Mouse (Mus musculus) MEL (cell line): ENCODE measurements at regions not wholly inside any gene's neighbourhood (a gene's known extent, or its start where the extent isn't known, plus 50 kb on each side); places are given as distances from the start of the nearest gene placed in this dataset.

Experiments used
- DNase-seq: peaks from one replicate; pipeline ENCODE4 v3.0.0; 2011; ENCODE audit warnings: low read depth, low spot score
- H3K27ac ChIP-seq: 2 replicates; pipeline ENCODE4 v1.5.1; 2012; ENCODE audit warnings: low read depth, mild to moderate bottlenecking, control low read depth, low read length, moderate library complexity; ENCODE audit not compliant: control insufficient read depth
- H3K27me3 ChIP-seq, 2 experiments: fragments of 150-350 bp in 1 of 2; sonication (generic) in 1 of 2; 2 replicates each; pipeline ENCODE4 v1.6.1; 2012; ENCODE audit warnings: low read length in 2 of 2, mild to moderate bottlenecking in 2 of 2, improper control_type of control experiment in 1 of 2, moderate library complexity in 1 of 2; ENCODE audit not compliant: insufficient read depth in 2 of 2, control insufficient read depth in 1 of 2
- H3K36me3 ChIP-seq, 2 experiments: 2 replicates each; pipeline ENCODE4 v1.6.1; 2012 to 2014; ENCODE audit warnings: low read length in 2 of 2, improper control_type of control experiment in 1 of 2, inconsistent platforms in 1 of 2, mild to moderate bottlenecking in 1 of 2; ENCODE audit not compliant: insufficient read depth in 2 of 2, control insufficient read depth in 1 of 2
- H3K4me1 ChIP-seq, 2 experiments: fragments of 150-350 bp in 1 of 2; sonication (generic) in 1 of 2; 2 replicates each; pipeline ENCODE4 v1.6.1; 2012; ENCODE audit warnings: low read length in 2 of 2, improper control_type of control experiment in 1 of 2, mild to moderate bottlenecking in 1 of 2; ENCODE audit not compliant: insufficient read depth in 2 of 2, control insufficient read depth in 1 of 2
- H3K4me3 ChIP-seq, 2 experiments: fragments of 150-350 bp in 1 of 2; sonication (generic) in 1 of 2; 2 replicates each; pipeline ENCODE4 v1.5.1; 2012; ENCODE audit warnings: low read depth in 2 of 2, low read length in 2 of 2, mild to moderate bottlenecking in 2 of 2, moderate library complexity in 2 of 2, control low read depth in 1 of 2, improper control_type of control experiment in 1 of 2; ENCODE audit not compliant: control insufficient read depth in 1 of 2, insufficient read depth in 1 of 2
- H3K79me2 ChIP-seq: 2 replicates; pipeline ENCODE4 v1.6.1; 2012; ENCODE audit warnings: mild to moderate bottlenecking, low read length, moderate library complexity; ENCODE audit not compliant: control insufficient read depth, poor library complexity, insufficient read depth
- H3K9ac ChIP-seq: 2 replicates; pipeline ENCODE4 v1.6.1; 2012; ENCODE audit warnings: low read depth, mild to moderate bottlenecking, control low read depth, low read length, moderate library complexity; ENCODE audit not compliant: control insufficient read depth, poor library complexity, severe bottlenecking
- H3K9me3 ChIP-seq: fragments of 150-350 bp; sonication (generic); replicated peaks from 2 replicates; pipeline ENCODE4 v1.6.1; 2012; ENCODE audit warnings: mild to moderate bottlenecking, low read length, improper control_type of control experiment, moderate library complexity; ENCODE audit not compliant: insufficient read depth
- CHD1 ChIP-seq: IDR thresholded peaks from 2 replicates; pipeline ENCODE4 v1.6.1; 2012; ENCODE audit warnings: low read depth, mild to moderate bottlenecking, inconsistent platforms, low read length, improper control_type of control experiment
- CHD2 ChIP-seq: IDR thresholded peaks from 2 replicates; pipeline ENCODE4 v1.6.1; 2011; ENCODE audit warnings: low read length, improper control_type of control experiment
- CTCF ChIP-seq, 3 experiments: IDR thresholded peaks in 2 of 3; conservative IDR thresholded peaks in 1 of 3; 2 replicates each; pipeline ENCODE4 v1.5.1; 2011 to 2012; ENCODE audit warnings: low read length in 3 of 3, low read depth in 2 of 3, mild to moderate bottlenecking in 2 of 3, improper control_type of control experiment in 1 of 3, inconsistent platforms in 1 of 3, mixed read lengths in 1 of 3, moderate library complexity in 1 of 3; ENCODE audit not compliant: control insufficient read depth in 1 of 3, insufficient read depth in 1 of 3, poor library complexity in 1 of 3, severe bottlenecking in 1 of 3
- ETS1 ChIP-seq: IDR thresholded peaks from 2 replicates; pipeline ENCODE4 v1.6.1; 2012; ENCODE audit warnings: low read depth, mild to moderate bottlenecking, inconsistent platforms, low read length, improper control_type of control experiment, moderate library complexity
- HCFC1 ChIP-seq: IDR thresholded peaks from 2 replicates; pipeline ENCODE4 v1.6.1; 2012; ENCODE audit warnings: low read depth, mild to moderate bottlenecking, inconsistent platforms, low read length, improper control_type of control experiment, moderate library complexity
- MAX ChIP-seq: IDR thresholded peaks from 2 replicates; pipeline ENCODE4 v1.6.1; 2011; ENCODE audit warnings: low read length, improper control_type of control experiment
- MAZ ChIP-seq: IDR thresholded peaks from 2 replicates; pipeline ENCODE4 v1.6.1; 2012; ENCODE audit warnings: low read depth, mild to moderate bottlenecking, inconsistent platforms, low read length, improper control_type of control experiment
- MYB ChIP-seq: IDR thresholded peaks from 2 replicates; pipeline ENCODE4 v1.6.1; 2011; ENCODE audit warnings: mild to moderate bottlenecking, low read depth, low read length, improper control_type of control experiment
- NELFE ChIP-seq: IDR thresholded peaks from 2 replicates; pipeline ENCODE4 v1.6.1; 2011; ENCODE audit warnings: low read depth, low read length, improper control_type of control experiment
- POLR2AphosphoS5 ChIP-seq: IDR thresholded peaks from 2 replicates; pipeline ENCODE4 v1.6.1; 2012; ENCODE audit warnings: low read depth, borderline replicate concordance, mild to moderate bottlenecking, inconsistent platforms, low read length, moderate library complexity, mixed read lengths
- RAD21 ChIP-seq: IDR thresholded peaks from 2 replicates; pipeline ENCODE4 v1.6.1; 2011; ENCODE audit warnings: mild to moderate bottlenecking, low read depth, low read length, improper control_type of control experiment
- RCOR1 ChIP-seq: IDR thresholded peaks from 2 replicates; pipeline ENCODE4 v1.6.1; 2012; ENCODE audit warnings: low read depth, mild to moderate bottlenecking, inconsistent platforms, low read length, improper control_type of control experiment
- SMC3 ChIP-seq: IDR thresholded peaks from 2 replicates; pipeline ENCODE4 v1.6.1; 2011; ENCODE audit warnings: low read depth, low read length, improper control_type of control experiment
- TAL1 ChIP-seq: IDR thresholded peaks from 2 replicates; pipeline ENCODE4 v1.6.1; 2012; ENCODE audit warnings: mild to moderate bottlenecking, inconsistent platforms, low read length, moderate library complexity, mixed read lengths
- TBP ChIP-seq: IDR thresholded peaks from 2 replicates; pipeline ENCODE4 v1.8.0; 2011; ENCODE audit warnings: low read depth, low read length, improper control_type of control experiment
- USF1 ChIP-seq: IDR thresholded peaks from 2 replicates; pipeline ENCODE4 v1.6.1; 2014; ENCODE audit warnings: low read depth, mild to moderate bottlenecking, inconsistent platforms, low read length, improper control_type of control experiment, moderate library complexity
- ZMIZ1 ChIP-seq: IDR thresholded peaks from 2 replicates; pipeline ENCODE4 v1.6.1; 2012; ENCODE audit warnings: low read depth, mild to moderate bottlenecking, inconsistent platforms, low read length, improper control_type of control experiment, moderate library complexity

DNA sequence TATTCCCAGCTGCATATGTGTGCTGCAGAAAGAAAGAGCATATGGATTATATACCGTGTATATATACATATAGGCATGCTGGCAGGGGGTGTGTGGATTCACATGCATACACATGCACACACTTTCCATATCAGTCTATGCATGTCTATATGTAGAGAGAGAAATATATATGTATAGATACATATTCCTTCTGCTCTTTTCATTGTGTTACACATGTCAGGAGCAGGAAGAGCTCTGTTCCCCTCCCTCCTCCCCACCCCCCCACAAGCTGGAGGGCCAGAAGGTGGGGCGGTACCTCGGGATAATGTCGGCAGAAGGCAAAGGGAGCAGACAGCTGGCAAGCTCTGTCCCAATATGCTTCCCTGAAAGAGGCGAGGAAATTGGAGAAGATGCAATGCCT, 91.3 kb downstream of the Naa11 start:
- Histone ChIP-seq H3K36me3 (no peaks in the 10 kb centered on the region), H3K27ac (no peak overlapping the region), H3K9me3 (no peaks in the 10 kb centered on the region), H3K79me2 (no peaks in the 10 kb centered on the region), H3K4me3 (no peak overlapping the region), H3K27me3 (no peaks in the 10 kb centered on the region), H3K9ac (no peak overlapping the region), H3K4me1 (no peaks in the 10 kb centered on the region)
- no peak for DNase-seq
- TF ChIP-seq NELFE (no peak), TAL1 (no peak), HCFC1 (no peak)

GRCm38 (mm10) chr5:97300114-97300840, 91.9 kb downstream of the Naa11 start:
- no peak overlapping the region for H3K27ac ChIP-seq
- TF ChIP-seq MAX = no peak
- no peak for TF ChIP-seq TBP
- TF ChIP-seq ETS1 = no peak
- no peak for TF ChIP-seq TAL1
- TF ChIP-seq NELFE = no peak
- TF ChIP-seq CTCF (IDR thresholded peaks at IDR 0.05 in 2 of 3, conservative IDR thresholded peaks at IDR 0.05 in 1 of 3; ENCODE audit: control insufficient read depth in 1 of 3, insufficient read depth in 1 of 3, low read depth in 2 of 3, low read length in 3 of 3, poor library complexity in 1 of 3, severe bottlenecking in 1 of 3) = no peak
- TF ChIP-seq MAZ = no peak
- TF ChIP-seq CHD1 = no peak
- TF ChIP-seq, all 39 proteins: peak for 0
- Histone ChIP-seq H3K4me1 (no peaks in the 10 kb centered on the region), H3K36me3 (no peaks in the 10 kb centered on the region), H3K4me3 (no peak overlapping the region), H3K79me2 (no peaks in the 10 kb centered on the region), H3K9me3 (no peaks in the 10 kb centered on the region), H3K9ac (no peak overlapping the region), H3K27me3 (no peaks in the 10 kb centered on the region)
- DNase-seq = no peak

GRCm38 (mm10) chr5:97299631-97300030, 92.5 kb downstream of the Naa11 start:
- Histone ChIP-seq H3K9me3 (no peaks in the 10 kb centered on the region), H3K4me1 (no peaks in the 10 kb centered on the region), H3K79me2 (no peaks in the 10 kb centered on the region), H3K4me3 (no peak overlapping the region), H3K27ac (no peak overlapping the region), H3K27me3 (no peaks in the 10 kb centered on the region), H3K9ac (no peak overlapping the region), H3K36me3 (no peaks in the 10 kb centered on the region)
- TF ChIP-seq USF1 = no peak
- no peak for TF ChIP-seq CHD2
- TF ChIP-seq RCOR1 = no peak
- TF ChIP-seq MAZ = no peak
- TF ChIP-seq ZMIZ1 = no peak
- TF ChIP-seq POLR2AphosphoS5 = no peak
- no peak for TF ChIP-seq HCFC1
- TF ChIP-seq MYB = no peak
- TF ChIP-seq SMC3 = no peak
- no peak for TF ChIP-seq RAD21
- no peak for DNase-seq
